Mouse (Mus musculus) brown adipose tissue, adult 24 weeks (tissue): ENCODE measurements around the gene Nemp1. TPM values are rescaled to one million over a fixed set of nuclear protein-coding genes. Genes with fewer than 3 reads are reported as not detected.

Experiments used
- H3K27ac ChIP-seq: fragments of 200-500 bp; replicated peaks from 2 replicates; pipeline ENCODE4 v1.5.1; 2012; ENCODE audit warnings: low read depth, mild to moderate bottlenecking, low read length
- H3K4me1 ChIP-seq: fragments of 200-500 bp; 2 replicates; pipeline ENCODE4 v1.6.1; 2012; ENCODE audit warnings: low read length, mixed read lengths; ENCODE audit not compliant: control insufficient read depth, insufficient read depth, insufficient read length
- H3K4me3 ChIP-seq: fragments of 200-500 bp; 2 replicates; pipeline ENCODE4 v1.5.1; 2012; ENCODE audit warnings: low read depth, mild to moderate bottlenecking, low read length, moderate library complexity; ENCODE audit not compliant: insufficient read depth
- polyA plus RNA-seq: library from polyadenylated mRNA; stranded (reverse); fragments of >200 nt; gene quantifications from 2 replicates; pipeline ENCODE4 v1.2.4, GENCODE M21; 2012; ENCODE audit not compliant: missing spikeins, insufficient read depth, insufficient read length

Gene Nemp1
- polyA plus RNA-seq, 1 experiment, result 2.5 TPM

GRCm38 (mm10) chr10:127739661-127740161 lies 73.0 kb downstream of the Nemp1 start:
- Histone ChIP-seq H3K27ac (peak overlapping the region; percentile 24), H3K4me3 (peak overlapping the region; percentile 92), H3K4me1 (peaks cover 2% of the 10 kb centered on the region; the same call in 1 of the 2 replicates)

GRCm38 (mm10) chr10:127744661-127745060 lies 78.0 kb downstream of the Nemp1 start:
- no peak overlapping the region for H3K4me3 ChIP-seq
- 0 out of 2 replicates have a peak overlapping the region, but pooled peaks have one; percentile 5 for H3K27ac ChIP-seq
- peaks cover 15% of the 10 kb centered on the region for H3K4me1 ChIP-seq

- Histone ChIP-seq H3K4me1 (peaks cover 18% of the 10 kb centered on the region), H3K27ac (no peak overlapping the region), H3K4me3 (no peak overlapping the region)
Measured at GRCm38 (mm10) chr10:127745886-127746285, 79.2 kb downstream of the Nemp1 start.

- no peak overlapping the region for H3K4me3 ChIP-seq
- H3K4me1 ChIP-seq, result peaks cover 18% of the 10 kb centered on the region
- no peak overlapping the region for H3K27ac ChIP-seq
Measured at GRCm38 (mm10) chr10:127747254-127747653, 80.6 kb downstream of the Nemp1 start.

- peaks cover 24% of the 10 kb centered on the region for H3K4me1 ChIP-seq
- H3K27ac ChIP-seq, result peak overlapping the region; percentile 85
- H3K4me3 ChIP-seq, result peak overlapping the region; percentile 62
Measured at GRCm38 (mm10) chr10:127748847-127749612, 82.3 kb downstream of the Nemp1 start.

GRCm38 (mm10) chr10:127750136-127750777 lies 83.6 kb downstream of the Nemp1 start:
- Histone ChIP-seq H3K27ac (peak overlapping the region; percentile 60), H3K4me1 (peaks cover 35% of the 10 kb centered on the region), H3K4me3 (peak overlapping the region; percentile 62)

Other genes with a start within 250 kb of the Nemp1 start
- gene Stac3, start 165.2 kb upstream of the Nemp1 start, polyA plus RNA-seq, result 3.8 and 4.8 TPM in 2 replicates
- gene Ndufa4l2, start 151.9 kb upstream of the Nemp1 start, polyA plus RNA-seq, result 13.0 and 14.5 TPM in 2 replicates
- 15.5 and 16.7 TPM in 2 replicates for gene Shmt2, start 144.5 kb upstream of the Nemp1 start, polyA plus RNA-seq
- gene Nxph4, start 132.3 kb upstream of the Nemp1 start, polyA plus RNA-seq, result not detected in 2 replicates
- 43.8 and 47.2 TPM in 2 replicates for gene Lrp1, start 45.8 kb upstream of the Nemp1 start, polyA plus RNA-seq
- gene Stat6, start 23.9 kb upstream of the Nemp1 start, polyA plus RNA-seq, result 24.7 and 28.8 TPM in 2 replicates
- 4.2 and 6.3 TPM in 2 replicates for gene Nab2, start 1.7 kb downstream of the Nemp1 start, polyA plus RNA-seq
- gene Myo1a, start 38.3 kb downstream of the Nemp1 start, polyA plus RNA-seq, result not detected in 2 replicates
- gene Tac2, start 57.6 kb downstream of the Nemp1 start, polyA plus RNA-seq, result not detected in 2 replicates
- 2.7 and 3.3 TPM in 2 replicates for gene Zbtb39, start 72.6 kb downstream of the Nemp1 start, polyA plus RNA-seq
- gene Gpr182, start 84.8 kb downstream of the Nemp1 start, polyA plus RNA-seq, result 1.5 TPM in 2 replicates
- not detected in 2 replicates for gene Rdh1, start 92.8 kb downstream of the Nemp1 start, polyA plus RNA-seq
- not detected in 2 replicates for gene Rdh16f1, start 92.9 kb downstream of the Nemp1 start, polyA plus RNA-seq
- not detected in 2 replicates for gene Rdh9, start 109.5 kb downstream of the Nemp1 start, polyA plus RNA-seq
- 0.52 TPM in 1 of 2 replicates, not detected in the other for gene Rdh16, start 134.3 kb downstream of the Nemp1 start, polyA plus RNA-seq
- not detected in 2 replicates for gene Rdh19, start 183.0 kb downstream of the Nemp1 start, polyA plus RNA-seq
- not detected in 2 replicates for gene Rdh16f2, start 199.6 kb downstream of the Nemp1 start, polyA plus RNA-seq
- 3.7 TPM in 1 of 2 replicates, not detected in the other for gene Rdh7, start 221.9 kb downstream of the Nemp1 start, polyA plus RNA-seq
- not detected in 2 replicates for gene Sdr9c7, start 231.6 kb downstream of the Nemp1 start, polyA plus RNA-seq